Mouse (Mus musculus): ENCODE measurements around the gene Gm37419.

DNA sequence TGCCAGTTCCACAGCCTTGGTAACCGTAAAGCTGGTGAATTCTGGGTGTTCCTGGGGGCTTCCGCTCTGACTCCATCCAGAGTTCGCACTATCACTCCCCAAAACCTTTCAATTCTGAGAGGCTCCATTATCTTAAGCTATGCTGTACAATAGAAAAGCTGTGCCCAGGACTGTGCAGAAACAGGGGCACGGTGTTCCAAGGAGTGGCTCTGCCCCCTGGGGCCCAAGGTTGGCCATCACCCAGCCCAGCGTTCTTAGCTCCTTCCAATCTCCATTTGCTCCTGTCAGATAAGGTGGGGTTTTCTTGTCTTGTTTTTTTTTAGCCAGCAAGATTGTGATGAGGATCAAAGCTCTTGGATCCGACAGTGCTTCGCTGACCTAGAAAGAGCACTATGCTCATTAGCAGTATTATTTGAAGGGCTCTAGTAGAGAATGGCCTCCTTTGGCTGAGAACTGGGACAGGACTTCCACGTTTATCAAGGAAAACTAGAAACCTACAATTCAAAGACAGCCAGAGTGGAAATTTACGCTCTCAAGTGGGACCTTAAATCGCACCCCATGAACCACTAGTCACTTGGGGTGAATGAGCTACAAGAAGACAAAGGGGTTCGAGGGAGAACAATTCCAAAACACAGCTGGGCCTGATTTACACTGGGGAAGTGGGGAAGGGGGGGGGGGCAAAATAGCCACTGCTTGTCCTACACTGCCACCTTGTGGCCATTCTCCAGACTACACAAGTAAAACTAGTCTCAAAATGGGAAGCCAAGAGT lies 34.9 kb upstream of the Gm37419 start:
- TF ChIP-seq CTCF (IDR thresholded peaks at IDR 0.05), result peak; percentile 84
- no peak for TF ChIP-seq EP300 (IDR thresholded peaks at IDR 0.05)

All from lung, postnatal 0 days (tissue).